Mouse (Mus musculus): ENCODE measurements around the gene Abcd1.

GRCm38 (mm10) chrX:73676668-73677067, 39.7 kb upstream of the Abcd1 start:
- no peak for TF ChIP-seq MAFK (IDR thresholded peaks at IDR 0.05; ENCODE audit: insufficient read depth, low read depth, low read length)
- no peak for TF ChIP-seq HCFC1 (IDR thresholded peaks at IDR 0.05; ENCODE audit: borderline replicate concordance, insufficient read depth, low read length)
- no peak for TF ChIP-seq ZC3H11A (IDR thresholded peaks at IDR 0.05; ENCODE audit: borderline replicate concordance, low read depth, low read length)
- TF ChIP-seq CHD2 (IDR thresholded peaks at IDR 0.05; ENCODE audit: low read depth, low read length), result no peak

All from ES-E14 (cell line).